Mouse (Mus musculus) adrenal gland, postnatal 36 days (tissue): Measurements from ENCODE around the gene Clic1. TPM values are rescaled to one million over a fixed set of nuclear protein-coding genes. Genes with fewer than 3 reads are reported as not detected.

Experiments
- DNase-seq, 2 experiments: peaks; one replicate each; pipeline ENCODE4 v3.0.0; 2021; ENCODE audit warnings: mixed read lengths in 1 of 2
- total RNA-seq, 2 experiments: library from RNA; stranded (reverse); gene quantifications; 2 replicates each; pipeline ENCODE4 v1.2.3; 2021

Clic1 gene
- total RNA-seq, 2 experiments from 2014 or later, result 83.6 to 109 TPM

- DNase-seq, result peak in 1 of 2 experiments; percentile 26
Observed at GRCm38 (mm10) chr17:35090166-35090932, 40.6 kb downstream of the Clic1 start.

- DNase-seq, result no peak
Observed at GRCm38 (mm10) chr17:35092403-35093198, 42.8 kb downstream of the Clic1 start.

GRCm38 (mm10) chr17:35094475-35095365, 45.0 kb downstream of the Clic1 start:
- DNase-seq, result no peak

GRCm38 (mm10) chr17:35096597-35096996, 46.8 kb downstream of the Clic1 start:
- no peak for DNase-seq

- peak in 1 of 2 experiments; percentile 31 for DNase-seq
Observed at GRCm38 (mm10) chr17:35097164-35097655, 47.4 kb downstream of the Clic1 start.

GRCm38 (mm10) chr17:35100196-35100765, 50.5 kb downstream of the Clic1 start:
- DNase-seq, result no peak

- DNase-seq, result peak; percentile 33 to 47
Observed at GRCm38 (mm10) chr17:35101161-35101560, 51.4 kb downstream of the Clic1 start.

GRCm38 (mm10) chr17:35102299-35102698, 52.5 kb downstream of the Clic1 start:
- DNase-seq, result no peak

GRCm38 (mm10) chr17:35103221-35103690, 53.5 kb downstream of the Clic1 start:
- no peak for DNase-seq

GRCm38 (mm10) chr17:35104079-35104478, 54.3 kb downstream of the Clic1 start:
- no peak for DNase-seq

- no peak for DNase-seq
Observed at GRCm38 (mm10) chr17:35104754-35105153, 55.0 kb downstream of the Clic1 start.

- peak; percentile 27 to 48 for DNase-seq
Observed at GRCm38 (mm10) chr17:35105740-35106389, 56.1 kb downstream of the Clic1 start.

- DNase-seq, result no peak
Observed at GRCm38 (mm10) chr17:35106522-35106921, 56.8 kb downstream of the Clic1 start.

GRCm38 (mm10) chr17:35108097-35108496, 58.3 kb downstream of the Clic1 start, which contains the start of gene Ly6g5c:
Gene Ly6g5c (plus strand): TSS chr17:35108279.
- no peak for DNase-seq

Other genes with a start within 250 kb of the Clic1 start
- 1,000 to 10,000 TPM; 6,006 to 9,312 TPM for gene Cyp21a1, start 245.4 kb upstream of the Clic1 start, total RNA-seq
- 10 to 100 TPM; 35.8 to 57.5 TPM for gene Stk19, start 213.0 kb upstream of the Clic1 start, total RNA-seq
- 10 to 100 TPM; 66.9 to 67.3 TPM for gene Dxo, start 212.9 kb upstream of the Clic1 start, total RNA-seq
- 10 to 100 TPM; 59.5 to 59.9 TPM for gene Skiv2l, start 199.8 kb upstream of the Clic1 start, total RNA-seq
- 10 to 100 TPM; 52.6 to 53.4 TPM for gene Nelfe, start 199.6 kb upstream of the Clic1 start, total RNA-seq
- gene Cfb, start 187.4 kb upstream of the Clic1 start, total RNA-seq, result 10 to 100 TPM; 11.4 to 20.9 TPM
- 10 to 100 TPM; 10.4 to 17.4 TPM for gene Zbtb12, start 170.5 kb upstream of the Clic1 start, total RNA-seq
- gene Gm20547, start 167.9 kb upstream of the Clic1 start, total RNA-seq, result not detected
- gene C2, start 151.7 kb upstream of the Clic1 start, total RNA-seq, result 100 to 1,000 TPM in 1 of 2 experiments, 10 to 100 TPM in 1; 85.2 to 119 TPM
- 100 to 1,000 TPM; 124 to 143 TPM for gene Ehmt2, start 151.5 kb upstream of the Clic1 start, total RNA-seq
- 1 to 10 TPM in 1 of 2 experiments, under 1 TPM in 1; 0.83 to 1.7 TPM for gene Slc44a4, start 135.5 kb upstream of the Clic1 start, total RNA-seq
- 10 to 100 TPM; 25.4 to 27.4 TPM for gene Neu1, start 118.7 kb upstream of the Clic1 start, total RNA-seq
- gene Hspa1b, start 90.7 kb upstream of the Clic1 start, total RNA-seq, result 100 to 1,000 TPM in 1 of 2 experiments, 10 to 100 TPM in 1; 80.1 to 206 TPM
- not detected for gene Gm20481, start 80.1 kb upstream of the Clic1 start, total RNA-seq
- 10 to 100 TPM; 36.0 to 86.1 TPM for gene Hspa1a, start 77.8 kb upstream of the Clic1 start, total RNA-seq
- gene Hspa1l, start 77.3 kb upstream of the Clic1 start, total RNA-seq, result under 1 TPM; 0.20 to 0.36 TPM
- 10 to 100 TPM; 35.2 to 35.5 TPM for gene Lsm2, start 68.1 kb upstream of the Clic1 start, total RNA-seq
- 10 to 100 TPM; 61.5 to 62.9 TPM for gene Vars, start 49.0 kb upstream of the Clic1 start, total RNA-seq
- under 1 TPM; 0.53 to 0.59 TPM for gene Vwa7, start 33.4 kb upstream of the Clic1 start, total RNA-seq
- gene Sapcd1, start 21.9 kb upstream of the Clic1 start, total RNA-seq, result 1 to 10 TPM in 1 of 2 experiments, under 1 TPM in 1; 0.82 to 1.3 TPM
- gene Msh5, start 3.2 kb upstream of the Clic1 start, total RNA-seq, result 1 to 10 TPM in 1 of 2 experiments, under 1 TPM in 1; 0.95 to 1.6 TPM
- 10 to 100 TPM; 16.1 to 18.2 TPM for gene Ddah2, start 9.1 kb downstream of the Clic1 start, total RNA-seq
- under 1 TPM in 1 of 2 experiments, not detected in 1; 0.56 TPM for gene Ly6g6c, start 15.4 kb downstream of the Clic1 start, total RNA-seq
- gene Mpig6b, start 16.2 kb downstream of the Clic1 start, total RNA-seq, result not detected
- gene Ly6g6e, start 26.9 kb downstream of the Clic1 start, total RNA-seq, result under 1 TPM in 1 of 2 experiments, not detected in 1; 0.50 TPM
- under 1 TPM in 1 of 2 experiments, not detected in 1; 0.43 TPM for gene Ly6g6d, start 28.1 kb downstream of the Clic1 start, total RNA-seq
- not detected for gene Ly6g6f, start 35.6 kb downstream of the Clic1 start, total RNA-seq
- gene Abhd16a, start 39.3 kb downstream of the Clic1 start, total RNA-seq, result 10 to 100 TPM; 73.9 to 89.4 TPM
- not detected for gene Ly6g5c, start 58.3 kb downstream of the Clic1 start, total RNA-seq
- gene Ly6g5b, start 65.5 kb downstream of the Clic1 start, total RNA-seq, result under 1 TPM; 0.26 to 0.43 TPM
- 10 to 100 TPM; 11.1 to 12.1 TPM for gene Gpank1, start 71.5 kb downstream of the Clic1 start, total RNA-seq
- gene Csnk2b, start 72.1 kb downstream of the Clic1 start, total RNA-seq, result 100 to 1,000 TPM; 207 to 209 TPM
- gene D17H6S53E, start 76.4 kb downstream of the Clic1 start, total RNA-seq, result 10 to 100 TPM; 25.0 to 29.5 TPM
- not detected for gene Apom, start 82.1 kb downstream of the Clic1 start, total RNA-seq
- 100 to 1,000 TPM; 372 to 389 TPM for gene Bag6, start 85.2 kb downstream of the Clic1 start, total RNA-seq
- gene Prrc2a, start 114.9 kb downstream of the Clic1 start, total RNA-seq, result 100 to 1,000 TPM; 212 to 261 TPM
- gene Aif1, start 126.1 kb downstream of the Clic1 start, total RNA-seq, result 1 to 10 TPM; 3.8 to 4.4 TPM
- 1 to 10 TPM; 4.4 to 4.8 TPM for gene Lst1, start 138.5 kb downstream of the Clic1 start, total RNA-seq
- gene Ltb, start 144.5 kb downstream of the Clic1 start, total RNA-seq, result 1 to 10 TPM in 1 of 2 experiments, under 1 TPM in 1; 0.89 to 6.6 TPM
- gene Tnf, start 152.0 kb downstream of the Clic1 start, total RNA-seq, result under 1 TPM; 0.23 to 0.36 TPM
- gene Lta, start 155.4 kb downstream of the Clic1 start, total RNA-seq, result under 1 TPM; 0.36 to 0.40 TPM
- gene Gm16181, start 170.9 kb downstream of the Clic1 start, total RNA-seq, result not detected
- 1 to 10 TPM; 4.8 to 6.7 TPM for gene Atp6v1g2, start 183.7 kb downstream of the Clic1 start, total RNA-seq
- 10 to 100 TPM; 15.5 to 20.1 TPM for gene Nfkbil1, start 185.8 kb downstream of the Clic1 start, total RNA-seq
- gene Ddx39b, start 191.8 kb downstream of the Clic1 start, total RNA-seq, result 100 to 1,000 TPM; 199 to 225 TPM
- gene H2-D1, start 212.8 kb downstream of the Clic1 start, total RNA-seq, result 100 to 1,000 TPM; 170 to 266 TPM